Mouse (Mus musculus): ENCODE results near the gene Gnmt. TPM values are rescaled to one million over a fixed set of nuclear protein-coding genes. Genes with fewer than 3 reads are reported as not detected.
A peak's percentile ranks its signal among the peaks of the same experiment; 100 is the strongest.

The Gnmt gene
- polyA plus RNA-seq, 1 experiment: not detected

GRCm38 (mm10) chr17:46725731-46726645 lies 3.0 kb downstream of the Gnmt start:
- Histone ChIP-seq H3K4me1 (ENCODE audit: control insufficient read depth, insufficient read depth, low read length) (no peaks in the 10 kb centered on the region), H3K4me3 (ENCODE audit: insufficient read depth, low read length) (no peak overlapping the region), H3K27ac (ENCODE audit: insufficient read depth, low read length) (no peak overlapping the region)
- TF ChIP-seq CTCF (IDR thresholded peaks at IDR 0.05; ENCODE audit: borderline replicate concordance, insufficient read depth, low read length) (no peak), POLR2A (IDR thresholded peaks at IDR 0.05; ENCODE audit: low read depth, low read length) (no peak)

DNA sequence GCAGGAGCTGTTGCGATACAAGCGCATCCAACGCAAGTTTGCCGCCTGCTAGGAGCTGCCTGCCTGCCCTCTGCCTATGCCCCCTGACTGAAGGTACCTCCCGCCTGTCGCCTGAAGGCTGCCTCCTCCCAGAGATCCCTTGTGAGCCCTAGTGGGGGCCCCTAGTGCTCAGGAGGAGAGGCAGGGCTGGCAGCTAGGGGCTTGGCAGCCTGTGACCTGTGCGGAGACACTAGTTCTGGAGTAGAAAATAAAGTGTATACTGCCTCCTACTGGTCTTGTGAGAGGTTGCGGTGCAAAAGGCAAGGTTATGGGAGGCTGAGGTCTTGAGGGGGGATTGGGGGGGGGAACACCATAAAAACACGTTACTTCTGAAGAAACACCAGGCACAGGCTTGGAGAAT lies 3.7 kb downstream of the Gnmt start:
- H3K27ac ChIP-seq (ENCODE audit: insufficient read depth, low read length): no peak overlapping the region
- TF ChIP-seq POLR2A (IDR thresholded peaks at IDR 0.05; ENCODE audit: low read depth, low read length) (no peak), CTCF (IDR thresholded peaks at IDR 0.05; ENCODE audit: borderline replicate concordance, insufficient read depth, low read length) (no peak)
- H3K4me1 ChIP-seq (ENCODE audit: control insufficient read depth, insufficient read depth, low read length): no peaks in the 10 kb centered on the region
- H3K4me3 ChIP-seq (ENCODE audit: insufficient read depth, low read length): no peak overlapping the region

DNA sequence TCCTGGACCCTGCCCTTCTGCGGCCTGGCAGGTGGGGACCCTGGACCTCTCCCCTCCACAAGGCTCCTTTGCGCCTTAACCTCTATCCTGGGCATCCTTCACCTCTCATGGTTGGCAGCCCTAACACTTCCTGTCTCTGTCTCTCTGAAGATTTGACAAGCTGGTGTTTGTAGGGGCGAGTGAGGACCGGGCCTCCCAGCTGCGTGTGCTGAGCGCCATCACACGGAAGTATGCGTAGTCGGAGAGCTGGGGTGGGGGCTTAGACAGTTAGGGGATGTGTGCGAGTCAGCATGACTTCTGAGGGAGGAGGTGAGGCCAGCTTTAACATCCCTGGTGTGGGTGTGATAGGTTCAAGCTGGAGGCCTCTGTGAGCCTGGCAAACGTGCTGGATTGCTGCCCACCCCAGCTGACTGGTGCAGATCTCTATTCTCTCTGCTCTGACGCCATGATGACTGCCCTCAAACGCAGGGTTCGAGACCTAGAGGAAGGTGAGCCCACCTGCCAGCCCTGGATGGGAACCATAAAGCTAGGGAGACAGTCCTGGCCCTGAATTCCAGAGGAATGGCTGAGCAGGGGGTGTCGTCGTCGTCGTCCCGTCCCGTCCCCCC lies 4.4 kb downstream of the Gnmt start:
- H3K27ac ChIP-seq (ENCODE audit: insufficient read depth, low read length): no peak overlapping the region
- TF ChIP-seq POLR2A (IDR thresholded peaks at IDR 0.05; ENCODE audit: low read depth, low read length) (no peak), CTCF (IDR thresholded peaks at IDR 0.05; ENCODE audit: borderline replicate concordance, insufficient read depth, low read length) (no peak)
- H3K4me1 ChIP-seq (ENCODE audit: control insufficient read depth, insufficient read depth, low read length): no peaks in the 10 kb centered on the region
- H3K4me3 ChIP-seq (ENCODE audit: insufficient read depth, low read length): no peak overlapping the region

DNA sequence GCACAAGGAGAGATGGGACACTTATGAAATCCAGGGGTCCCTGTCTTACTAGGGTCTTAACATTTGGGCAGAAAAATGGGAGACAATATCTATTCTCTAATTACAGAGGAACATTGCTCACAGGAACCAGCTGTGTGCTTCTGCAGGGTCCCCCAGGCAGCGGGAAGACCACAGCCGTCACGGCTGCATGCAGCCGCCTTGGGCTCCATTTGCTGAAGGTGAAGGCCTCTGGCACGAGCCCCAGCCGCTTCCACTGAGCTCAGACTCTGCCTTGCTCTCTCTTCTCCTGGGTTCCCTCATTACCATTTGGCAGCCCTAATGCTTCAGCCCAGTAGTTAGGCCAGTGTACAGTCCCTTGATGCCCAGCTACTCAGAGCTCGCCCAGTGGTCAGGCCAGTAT lies 7.9 kb downstream of the Gnmt start:
- TF ChIP-seq CTCF (IDR thresholded peaks at IDR 0.05; ENCODE audit: borderline replicate concordance, insufficient read depth, low read length): no peak
- TF ChIP-seq POLR2A (IDR thresholded peaks at IDR 0.05; ENCODE audit: low read depth, low read length): no peak
- Histone ChIP-seq H3K4me3 (ENCODE audit: insufficient read depth, low read length) (no peak overlapping the region), H3K4me1 (ENCODE audit: control insufficient read depth, insufficient read depth, low read length) (no peaks in the 10 kb centered on the region), H3K27ac (ENCODE audit: insufficient read depth, low read length) (no peak overlapping the region)

DNA sequence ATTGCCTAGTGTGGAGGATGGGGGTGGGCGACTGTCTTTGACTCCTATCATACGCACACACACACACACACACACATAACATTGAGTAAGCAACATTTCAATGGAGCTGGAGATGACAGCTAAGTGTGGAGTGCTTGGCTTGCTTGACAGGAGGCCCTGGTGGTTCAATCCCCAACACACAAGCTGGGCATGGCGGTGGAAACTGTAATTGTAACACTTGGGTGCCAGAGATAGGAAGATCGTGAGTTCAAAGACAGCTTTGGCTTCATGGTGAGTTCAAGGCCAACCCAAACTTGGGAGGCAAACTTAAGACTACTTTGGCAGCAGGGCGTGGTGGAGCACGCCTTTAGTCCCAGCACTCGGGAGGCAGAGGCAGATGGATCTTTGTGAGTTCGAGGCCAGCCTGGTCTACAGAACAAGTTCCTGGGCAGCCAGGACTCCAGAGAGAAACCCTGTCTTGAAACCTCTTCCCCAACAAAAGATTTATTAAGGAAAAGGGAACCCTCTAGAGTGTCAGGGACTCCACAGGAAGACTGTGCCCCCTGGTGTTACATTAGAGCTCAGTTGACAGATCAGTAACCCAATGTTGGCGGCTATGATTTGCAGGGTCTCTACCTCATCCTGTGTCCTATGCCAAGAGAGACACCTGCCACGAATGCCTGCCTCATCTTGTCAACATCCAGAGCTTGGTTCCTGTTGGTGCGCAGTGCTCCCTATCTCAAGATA lies 14.0 kb downstream of the Gnmt start:
- TF ChIP-seq POLR2A (IDR thresholded peaks at IDR 0.05; ENCODE audit: low read depth, low read length) (no peak), CTCF (IDR thresholded peaks at IDR 0.05; ENCODE audit: borderline replicate concordance, insufficient read depth, low read length) (no peak)
- Histone ChIP-seq H3K4me1 (ENCODE audit: control insufficient read depth, insufficient read depth, low read length) (no peaks in the 10 kb centered on the region), H3K27ac (ENCODE audit: insufficient read depth, low read length) (no peak overlapping the region), H3K4me3 (ENCODE audit: insufficient read depth, low read length) (no peak overlapping the region)

DNA sequence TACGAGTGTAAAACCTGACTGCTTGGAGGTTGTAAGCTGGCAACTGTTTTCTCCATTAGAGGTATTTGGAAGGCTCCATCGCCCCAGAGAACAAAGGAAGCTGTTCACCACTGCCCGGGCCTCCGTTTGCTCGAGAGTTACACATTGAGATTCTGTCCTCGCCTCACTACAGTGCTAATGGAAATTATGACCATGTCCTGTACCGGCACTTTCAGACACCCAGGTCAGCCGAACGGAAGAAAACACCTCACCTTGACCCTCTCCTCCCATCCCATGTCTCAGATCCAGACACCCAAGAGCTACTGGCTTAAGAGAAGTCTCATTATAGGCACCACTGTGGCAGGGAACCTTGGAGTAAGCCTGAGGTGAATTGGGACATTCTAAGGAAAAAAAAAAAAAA lies 15.1 kb downstream of the Gnmt start:
- no peak overlapping the region for H3K27ac ChIP-seq (ENCODE audit: insufficient read depth, low read length)
- no peaks in the 10 kb centered on the region for H3K4me1 ChIP-seq (ENCODE audit: control insufficient read depth, insufficient read depth, low read length)
- H3K4me3 ChIP-seq (ENCODE audit: insufficient read depth, low read length): no peak overlapping the region
- TF ChIP-seq CTCF (IDR thresholded peaks at IDR 0.05; ENCODE audit: borderline replicate concordance, insufficient read depth, low read length) (no peak), POLR2A (IDR thresholded peaks at IDR 0.05; ENCODE audit: low read depth, low read length) (no peak)

DNA sequence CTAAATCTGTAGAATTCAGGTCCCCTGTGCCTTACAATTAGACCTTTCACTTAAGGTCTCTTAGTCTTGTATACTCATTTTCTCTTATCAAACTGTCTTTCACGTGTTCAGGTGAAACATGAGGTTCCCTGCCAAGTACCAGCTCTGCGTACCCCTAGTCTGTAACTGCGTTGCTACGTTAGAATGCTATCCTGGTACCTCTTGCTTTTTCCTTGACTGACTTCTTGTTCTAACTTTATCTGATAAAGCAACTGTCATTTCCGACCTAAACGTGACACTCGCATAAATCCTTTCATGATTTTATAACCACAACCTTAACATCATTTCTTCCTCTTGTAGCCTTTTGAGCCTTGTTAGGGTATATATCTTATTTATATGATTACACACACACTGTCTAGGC lies 16.5 kb downstream of the Gnmt start:
- TF ChIP-seq POLR2A (IDR thresholded peaks at IDR 0.05; ENCODE audit: low read depth, low read length) (no peak), CTCF (IDR thresholded peaks at IDR 0.05; ENCODE audit: borderline replicate concordance, insufficient read depth, low read length) (no peak)
- Histone ChIP-seq H3K27ac (ENCODE audit: insufficient read depth, low read length) (no peak overlapping the region), H3K4me3 (ENCODE audit: insufficient read depth, low read length) (peak overlapping the region; percentile 93), H3K4me1 (ENCODE audit: control insufficient read depth, insufficient read depth, low read length) (no peaks in the 10 kb centered on the region)

- no peaks in the 10 kb centered on the region for H3K4me1 ChIP-seq (ENCODE audit: control insufficient read depth, insufficient read depth, low read length)
- peak overlapping the region; percentile 93 for H3K4me3 ChIP-seq (ENCODE audit: insufficient read depth, low read length)
- TF ChIP-seq POLR2A (IDR thresholded peaks at IDR 0.05; ENCODE audit: low read depth, low read length) (no peak), CTCF (IDR thresholded peaks at IDR 0.05; ENCODE audit: borderline replicate concordance, insufficient read depth, low read length) (no peak)
- H3K27ac ChIP-seq (ENCODE audit: insufficient read depth, low read length): no peak overlapping the region
Measured at GRCm38 (mm10) chr17:46711612-46712271, 17.2 kb downstream of the Gnmt start.

DNA sequence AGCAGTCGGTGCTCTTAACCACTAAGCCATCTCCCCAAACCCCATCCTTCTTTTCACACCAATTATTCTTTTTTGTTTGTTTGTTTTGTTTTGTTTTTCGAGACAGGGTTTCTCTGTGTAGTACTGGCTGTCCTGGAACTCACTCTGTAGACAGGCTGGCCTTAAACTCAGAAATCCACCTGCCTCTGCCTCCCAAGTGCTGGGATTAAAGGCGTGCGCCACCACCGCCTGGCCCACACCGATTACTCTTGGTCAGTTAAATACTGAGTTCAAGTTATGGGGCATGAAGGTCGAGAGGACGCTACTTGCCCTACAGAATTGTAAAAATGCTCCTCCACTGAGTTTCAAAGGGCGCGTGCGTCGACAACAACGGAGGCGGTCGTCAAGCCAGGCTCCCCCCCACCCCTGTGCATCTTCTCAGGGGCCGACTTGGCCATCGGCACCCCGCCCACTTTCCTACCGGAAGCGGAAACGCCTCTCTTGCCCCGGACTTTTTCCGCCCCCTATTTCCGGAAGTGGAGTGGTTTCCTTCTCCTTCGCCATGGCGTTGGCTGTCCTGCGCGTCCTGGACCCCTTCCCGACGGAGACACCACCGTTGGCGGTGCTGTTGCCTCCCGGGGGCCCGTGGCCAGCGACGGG lies 17.9 kb downstream of the Gnmt start, which contains the start of gene Pex6:
Gene Pex6, plus strand, starts transcription at position 505 of the 639 bp plus-strand sequence.
- H3K4me1 ChIP-seq (ENCODE audit: control insufficient read depth, insufficient read depth, low read length): no peaks in the 10 kb centered on the region
- H3K27ac ChIP-seq (ENCODE audit: insufficient read depth, low read length): no peak within 1 kb of the TSS
- TF ChIP-seq POLR2A (IDR thresholded peaks at IDR 0.05; ENCODE audit: low read depth, low read length): peak; percentile 80
- no peak for TF ChIP-seq CTCF (IDR thresholded peaks at IDR 0.05; ENCODE audit: borderline replicate concordance, insufficient read depth, low read length)
- peak within 1 kb of the TSS; percentile 93 for H3K4me3 ChIP-seq (ENCODE audit: insufficient read depth, low read length)

Measured in embryonic fibroblast, embryonic 13.5 days (primary cell).